Mouse (Mus musculus) thymus, postnatal 36 days (tissue): ENCODE measurements around the gene Prkag2.
A peak's percentile ranks its signal among the peaks of the same experiment; 100 is the strongest.

Experiments
- DNase-seq, 2 experiments: peaks; one replicate each; pipeline ENCODE4 v3.0.0; 2022; ENCODE audit warnings: mixed read lengths in 2 of 2

Gene Prkag2

DNA sequence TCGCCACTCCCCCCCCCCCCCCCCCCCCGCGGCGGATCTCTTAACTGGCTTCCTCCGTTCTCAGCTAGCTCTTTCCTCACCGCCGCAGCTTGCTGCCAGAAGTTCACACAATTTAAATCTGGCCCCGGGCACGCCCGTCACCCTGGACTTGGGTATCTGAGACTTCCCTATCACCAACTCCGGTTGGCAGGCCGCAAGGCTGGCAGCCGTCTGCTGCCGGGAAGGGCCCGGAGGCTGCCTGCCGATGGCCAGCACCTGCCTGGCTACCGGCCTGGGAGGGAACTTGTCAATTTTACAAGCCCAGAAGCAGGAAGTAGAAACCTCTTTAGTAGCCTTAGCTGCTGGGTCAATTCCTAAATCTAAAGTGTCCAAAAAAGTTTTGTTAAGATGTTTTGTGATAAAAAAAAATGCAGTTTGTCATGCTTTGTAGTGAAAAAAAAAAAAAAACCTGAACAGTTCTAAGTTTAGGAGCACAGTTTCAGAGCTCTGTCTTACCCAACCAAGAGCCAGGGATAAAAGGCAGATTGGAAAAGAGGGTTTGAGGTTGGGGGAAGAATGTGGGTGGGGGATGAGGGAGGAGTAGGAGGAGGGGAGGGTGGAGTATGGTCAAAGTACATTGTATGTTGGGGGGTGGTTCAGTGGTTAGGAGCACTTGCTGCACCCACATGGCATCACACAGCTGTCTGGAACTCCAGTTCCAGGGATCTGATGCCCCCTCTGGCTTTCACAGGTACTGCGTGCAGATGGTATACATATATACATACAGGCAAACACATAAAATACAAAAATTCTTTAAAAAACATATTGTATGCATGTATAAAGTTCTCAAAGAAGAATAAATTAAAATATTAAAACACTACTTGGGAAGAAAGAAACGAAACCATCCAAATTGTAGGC is 191.4 kb downstream of the Prkag2 start:
- DNase-seq = peak; percentile 64 to 75

GRCm38 (mm10) chr5:24908141-24908819 is 192.2 kb downstream of the Prkag2 start:
- peak; percentile 94 to 97 for DNase-seq

DNA sequence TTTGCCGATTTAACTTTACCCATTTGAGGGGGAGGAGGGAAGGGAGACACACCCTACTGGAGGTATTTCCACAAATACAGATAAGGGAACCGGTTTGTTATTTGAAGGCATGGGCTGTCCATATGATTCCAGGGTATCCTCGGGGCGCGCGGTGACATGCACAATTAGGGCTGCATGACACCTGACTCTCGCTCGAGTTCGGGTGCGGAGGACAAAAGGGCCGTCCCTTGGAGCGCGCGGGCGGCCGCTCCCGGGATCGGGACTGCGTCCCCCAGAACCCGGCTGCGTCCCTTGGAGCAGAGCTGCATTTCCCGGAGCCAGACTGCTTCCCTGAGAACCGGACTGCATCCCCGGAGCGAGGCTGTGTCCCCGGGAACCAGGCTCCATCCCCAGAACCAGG is 192.7 kb downstream of the Prkag2 start:
- DNase-seq = no peak

DNA sequence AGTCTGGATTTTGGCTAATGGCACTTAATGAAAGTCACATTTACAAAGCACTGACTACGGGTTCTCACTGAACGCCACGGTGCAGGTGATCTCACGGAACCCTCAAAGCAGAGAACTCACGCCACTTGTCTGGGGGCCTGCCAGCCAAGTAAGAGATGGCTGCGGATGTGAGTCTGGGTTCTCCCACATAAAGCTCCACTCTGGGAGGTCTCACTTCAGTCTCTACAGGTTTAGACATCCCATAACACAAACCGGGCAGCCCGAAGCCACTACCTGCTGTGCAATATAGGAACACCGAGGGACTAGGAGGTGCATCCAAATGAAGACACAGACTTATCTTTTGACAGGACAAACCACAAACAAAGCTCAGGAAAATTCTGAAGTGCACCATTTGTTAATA is 193.6 kb downstream of the Prkag2 start:
- no peak for DNase-seq

DNA sequence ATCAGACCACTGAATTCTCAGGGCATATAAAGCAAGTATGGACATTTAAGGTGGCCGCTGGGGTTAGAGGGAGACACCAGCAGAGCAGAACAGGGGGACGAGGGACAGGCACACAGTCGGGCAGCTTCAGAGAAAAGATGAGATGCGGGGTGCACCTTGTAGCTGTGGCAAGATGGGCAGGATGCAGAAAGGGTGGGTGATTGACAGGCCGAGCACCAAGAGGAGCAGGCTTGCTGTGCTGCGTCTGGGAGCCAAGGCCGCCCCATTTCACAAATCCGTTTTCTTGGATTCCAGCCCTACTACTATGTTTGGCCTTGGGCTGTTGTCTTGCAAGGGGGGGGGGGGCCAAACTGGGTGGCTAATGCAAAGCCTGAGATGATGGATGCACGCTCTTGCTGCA is 195.5 kb downstream of the Prkag2 start:
- DNase-seq = no peak

DNA sequence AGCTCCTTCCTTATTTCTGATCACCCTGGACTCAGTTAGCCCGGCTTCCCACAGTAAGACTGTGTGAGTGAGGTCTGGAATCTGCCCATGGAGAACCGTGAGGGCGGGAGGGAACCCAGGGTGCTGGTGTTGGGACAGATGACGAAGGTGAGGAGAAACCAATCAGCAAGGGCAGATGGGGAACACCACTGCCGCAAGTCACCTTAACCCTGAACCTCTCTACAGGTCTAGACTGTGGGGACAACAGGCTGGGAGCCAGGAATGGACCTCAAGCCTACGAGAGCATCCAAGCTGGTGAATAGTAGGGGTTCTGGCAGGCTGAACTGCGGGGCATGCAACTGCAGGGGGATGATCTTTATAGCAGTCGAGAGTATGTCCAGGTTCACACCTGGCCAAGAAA is 196.0 kb downstream of the Prkag2 start:
- no peak for DNase-seq

GRCm38 (mm10) chr5:24904001-24904400 is 196.4 kb downstream of the Prkag2 start:
- no peak for DNase-seq

GRCm38 (mm10) chr5:24902835-24903234 is 197.6 kb downstream of the Prkag2 start:
- DNase-seq = peak; percentile 30 to 35

DNA sequence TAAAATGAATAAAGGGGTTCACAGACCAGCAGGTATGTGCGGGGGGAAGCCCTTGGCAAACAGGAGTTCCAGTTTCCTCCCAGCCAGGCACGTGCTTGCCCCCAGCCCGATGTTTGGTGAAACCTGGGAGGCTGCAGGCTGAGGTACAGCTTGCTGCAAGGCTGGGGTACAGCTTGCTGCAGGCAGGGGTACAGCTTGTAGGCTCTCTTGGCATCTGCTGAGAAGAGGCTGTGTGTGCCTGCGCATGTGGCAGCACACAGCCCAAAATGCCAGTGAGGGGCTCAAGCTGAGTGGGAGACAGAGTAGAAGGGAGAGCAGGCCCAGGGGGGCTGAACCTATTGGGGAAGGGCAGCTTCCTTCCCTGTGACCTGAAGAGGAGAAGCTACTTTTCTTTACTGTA is 204.8 kb downstream of the Prkag2 start:
- no peak for DNase-seq

DNA sequence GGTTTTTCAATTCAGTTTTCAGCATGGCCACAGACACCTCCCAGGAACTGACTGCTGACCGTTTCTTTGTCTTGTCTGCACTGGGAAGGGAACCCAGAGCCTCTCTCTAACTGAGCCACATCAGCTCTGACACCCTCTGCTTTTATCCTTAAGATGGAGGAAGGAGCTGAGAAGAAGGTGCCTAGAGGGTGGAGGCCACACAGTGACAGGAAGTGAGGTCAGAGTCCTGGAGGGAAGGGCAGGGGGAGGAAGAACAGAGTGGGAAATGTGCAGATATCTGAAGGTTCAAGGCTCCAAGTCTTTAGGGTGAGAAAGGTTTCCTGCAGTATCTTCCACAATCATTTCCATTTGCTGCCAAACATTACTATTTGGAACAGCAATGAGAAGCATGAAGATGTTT is 205.6 kb downstream of the Prkag2 start:
- peak in 1 of 2 experiments; percentile 16 for DNase-seq

DNA sequence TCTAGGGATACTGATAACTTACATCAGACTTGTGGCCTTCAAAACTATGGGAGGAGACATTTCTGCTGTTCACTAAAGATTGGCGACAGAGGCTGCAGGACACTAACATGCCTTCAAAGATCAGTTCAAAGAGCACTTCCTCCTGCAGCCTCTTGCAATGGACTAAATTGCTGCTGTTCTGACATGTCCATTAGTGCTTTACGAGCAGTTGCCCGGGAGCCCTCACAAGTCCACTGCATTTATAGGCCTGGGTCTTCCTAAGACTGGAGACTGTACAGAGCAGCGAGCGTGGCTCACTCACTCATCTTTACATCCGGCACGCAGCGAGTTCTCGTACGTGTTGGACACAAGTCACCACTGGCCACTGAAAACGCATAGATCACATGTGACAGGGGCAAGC is 208.0 kb downstream of the Prkag2 start:
- no peak for DNase-seq

GRCm38 (mm10) chr5:24889860-24890259 is 210.6 kb downstream of the Prkag2 start:
- DNase-seq = no peak

GRCm38 (mm10) chr5:24888874-24889591 is 211.4 kb downstream of the Prkag2 start:
- no peak for DNase-seq

GRCm38 (mm10) chr5:24887271-24887670 is 213.2 kb downstream of the Prkag2 start:
- DNase-seq = no peak

DNA sequence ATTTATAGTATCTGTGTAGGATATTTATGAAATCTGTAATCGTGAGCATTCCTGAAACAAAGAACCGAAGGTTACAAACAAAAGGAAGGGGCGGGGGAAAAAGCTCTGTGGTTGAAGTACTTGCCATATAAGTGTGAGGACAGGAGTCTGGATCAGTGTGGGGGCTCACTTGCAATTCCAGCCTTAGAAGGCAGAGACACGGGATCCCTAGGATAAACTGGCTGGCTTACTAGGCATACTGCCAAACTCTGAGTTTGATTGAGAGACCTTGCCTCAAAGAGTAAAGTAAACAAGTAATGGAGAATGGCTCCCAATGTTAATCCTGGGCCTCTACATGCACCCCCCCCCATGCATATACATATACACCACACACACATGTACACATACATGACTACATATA is 221.7 kb downstream of the Prkag2 start:
- DNase-seq = no peak

DNA sequence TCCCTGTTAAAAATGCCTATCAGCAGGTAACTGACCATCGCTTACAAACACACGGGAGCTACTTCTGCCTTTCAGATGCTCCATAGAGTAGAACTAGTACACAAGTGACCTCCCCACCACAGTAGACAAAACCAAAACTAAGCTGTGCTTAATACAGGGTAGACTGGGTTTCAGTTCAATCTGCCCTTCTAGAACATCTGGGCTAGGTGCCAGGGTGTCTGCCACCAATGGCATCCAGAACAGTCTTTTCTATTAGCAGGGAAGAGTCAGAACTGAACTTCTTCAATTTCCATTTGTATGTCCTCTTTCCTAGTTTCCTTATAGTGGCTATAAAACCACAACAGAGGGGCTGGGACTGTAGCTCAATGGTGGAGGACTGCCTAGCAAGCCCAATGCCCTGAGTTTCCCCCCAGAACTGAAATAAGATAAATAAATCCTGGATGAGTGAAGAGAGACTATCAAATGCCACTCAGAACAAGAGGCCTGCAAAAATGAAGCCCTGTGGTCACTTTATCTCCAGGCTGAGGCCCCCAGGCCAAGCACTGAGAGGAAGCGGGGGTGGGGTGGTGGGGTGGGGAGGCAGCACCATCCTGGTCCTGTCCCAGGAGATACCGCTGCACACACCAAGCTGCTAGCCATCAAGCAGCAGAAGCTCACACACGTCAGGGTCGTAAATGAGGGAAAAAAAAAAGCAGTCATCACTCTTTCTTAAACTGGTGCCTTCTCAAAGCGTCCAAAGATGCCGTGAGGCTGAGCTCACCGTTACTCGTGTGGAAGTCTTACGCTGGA is 222.4 kb downstream of the Prkag2 start:
- no peak for DNase-seq

GRCm38 (mm10) chr5:24876653-24877052 is 223.8 kb downstream of the Prkag2 start:
- no peak for DNase-seq

DNA sequence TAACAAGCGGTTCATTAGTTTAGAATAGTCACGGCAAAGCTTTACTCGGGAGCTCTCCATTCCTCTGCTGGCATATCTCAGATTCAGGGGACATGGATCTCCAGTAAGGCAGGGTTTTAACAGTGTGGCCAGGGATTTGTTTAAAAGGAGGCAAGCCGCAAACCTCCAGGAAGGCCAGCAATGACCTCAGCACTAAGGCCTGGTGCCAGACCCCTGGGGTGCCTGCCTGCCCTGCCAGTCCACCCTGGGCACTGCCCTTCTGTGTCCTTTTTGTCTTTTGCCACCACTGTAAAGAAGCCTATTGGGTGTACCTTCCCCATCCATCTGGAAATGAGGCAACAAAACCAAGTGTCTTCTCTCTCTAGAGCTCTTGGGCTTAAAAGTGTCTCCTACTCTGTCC is 226.3 kb downstream of the Prkag2 start:
- no peak for DNase-seq

DNA sequence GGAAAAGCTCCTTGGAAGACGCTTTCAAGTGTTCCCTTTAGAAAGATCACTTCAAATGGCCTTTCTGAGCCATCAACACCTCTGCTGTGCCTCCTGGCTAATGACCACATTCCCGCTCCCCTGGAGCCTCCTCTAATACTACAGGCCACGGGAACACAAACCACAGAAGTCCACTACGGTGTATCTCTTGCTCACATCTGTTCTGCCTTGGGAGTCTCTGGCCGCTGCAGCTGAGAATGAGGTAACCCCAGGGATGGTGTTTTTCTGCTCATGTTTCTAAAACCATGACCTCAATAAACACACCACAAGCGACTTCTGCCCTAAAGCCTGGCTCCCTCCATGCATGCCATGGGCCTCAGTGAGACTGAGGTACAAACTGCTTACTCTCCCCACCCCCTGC is 227.2 kb downstream of the Prkag2 start:
- no peak for DNase-seq

GRCm38 (mm10) chr5:24871276-24871675 is 229.2 kb downstream of the Prkag2 start:
- DNase-seq = peak in 1 of 2 experiments; percentile 16

DNA sequence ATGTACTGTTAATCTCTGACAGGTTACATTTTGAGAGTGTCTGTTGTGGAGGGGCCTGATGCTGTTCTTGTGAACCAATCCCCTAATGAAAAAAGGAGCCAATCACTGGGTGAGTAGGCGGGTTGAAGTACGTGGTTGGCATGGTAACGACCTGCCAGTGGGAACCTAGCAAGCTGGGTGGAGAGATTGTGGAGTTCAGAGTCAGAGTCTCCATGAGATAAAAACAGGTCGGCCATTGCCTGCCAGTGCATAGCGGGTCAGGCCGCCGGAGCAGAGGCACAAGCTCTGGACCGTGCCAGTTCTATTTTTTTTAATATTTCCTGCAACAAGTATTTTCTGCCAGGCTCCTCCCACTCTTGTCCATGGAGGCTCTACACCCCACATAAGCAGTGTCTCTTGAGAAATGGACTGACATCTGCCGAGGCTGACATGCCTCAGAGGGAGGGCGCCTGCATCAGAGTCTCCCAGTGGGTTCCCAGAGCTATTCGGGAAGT is 230.6 kb downstream of the Prkag2 start:
- DNase-seq = no peak

DNA sequence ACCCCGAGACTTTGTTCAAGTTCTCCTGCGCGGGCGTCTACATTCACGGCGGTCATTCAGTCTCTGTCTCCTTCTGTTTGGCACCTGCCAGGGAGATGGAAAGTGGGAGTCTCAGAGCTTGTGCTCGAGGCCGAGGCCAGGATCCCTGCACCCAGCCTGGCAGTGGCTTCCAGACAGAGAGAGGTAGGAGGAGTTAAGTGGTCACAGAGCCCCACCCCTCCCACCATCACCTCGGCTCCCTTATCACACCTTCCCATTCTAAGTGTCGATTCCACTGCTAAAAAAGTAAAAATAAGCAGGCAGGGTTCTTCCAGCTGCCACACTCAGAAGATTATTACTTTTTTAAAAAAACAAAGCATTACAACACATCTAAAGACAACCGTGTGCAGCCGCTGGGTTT is 236.6 kb downstream of the Prkag2 start:
- DNase-seq = no peak
